Mouse (Mus musculus) bone marrow, adult 2 months (tissue): Measurements from ENCODE around the gene Zfp384. TPM values are rescaled to one million over a fixed set of nuclear protein-coding genes. Genes with fewer than 3 reads are reported as not detected.
"Not testable (repeated sequence)": the region's sequence is repeated elsewhere in the genome, so short reads cannot be mapped to it uniquely, and the experiment has no call there.

Source experiments
- H3K27ac ChIP-seq: fragments of 200-500 bp; 2 replicates; pipeline ENCODE4 v1.5.1; 2012; ENCODE audit warnings: low read depth, mild to moderate bottlenecking, control low read depth, inconsistent platforms, low read length; ENCODE audit not compliant: control insufficient read depth, poor library complexity, insufficient read depth
- H3K4me1 ChIP-seq: fragments of 200-500 bp; 2 replicates; pipeline ENCODE4 v1.6.1; 2011; ENCODE audit warnings: low read length; ENCODE audit not compliant: control insufficient read depth, insufficient read depth
- H3K4me3 ChIP-seq: fragments of 200-500 bp; replicated peaks from 2 replicates; pipeline ENCODE3; 2011; ENCODE audit warnings: mild to moderate bottlenecking, low read depth, low read length, control low read depth; ENCODE audit not compliant: control insufficient read depth
- CTCF ChIP-seq: fragments of 200-500 bp; IDR thresholded peaks from 2 replicates; pipeline ENCODE4 v1.5.1; 2011; ENCODE audit warnings: low read length, control low read depth; ENCODE audit not compliant: control insufficient read depth, insufficient read depth
- POLR2A ChIP-seq: fragments of 200-500 bp; IDR thresholded peaks from 2 replicates; pipeline ENCODE4 v1.6.1; 2011; ENCODE audit warnings: low read depth, mild to moderate bottlenecking, control low read depth, low read length, borderline replicate concordance; ENCODE audit not compliant: control insufficient read depth
- WGBS: fragments of 180-500 bp; shearing (Covaris S2); methylation state at CpG from one replicate; pipeline ENCODE4 v1.1.7; 2018; 5-methylcytosine and 5-hydroxymethylcytosine counted together
- polyA plus RNA-seq: library from polyadenylated mRNA; stranded (reverse); fragments of >200 nt; gene quantifications from 2 replicates; pipeline ENCODE4 v1.2.4, GENCODE M21; 2011; ENCODE audit warnings: low replicate concordance; ENCODE audit not compliant: missing spikeins, insufficient read depth, insufficient read length

The Zfp384 gene
- polyA plus RNA-seq, 1 experiment = 46.0 TPM

GRCm38 (mm10) chr6:124999546-124999945 lies 9.4 kb upstream of the Zfp384 start:
- H3K27ac ChIP-seq = no peak overlapping the region
- no peak for TF ChIP-seq CTCF
- TF ChIP-seq POLR2A = no peak
- WGBS = 43% methylated on average over 10 of the region's 10 CpGs
- H3K4me1 ChIP-seq = no peaks in the 10 kb centered on the region; the same call in 1 of the 2 replicates
- no peak overlapping the region for H3K4me3 ChIP-seq

DNA sequence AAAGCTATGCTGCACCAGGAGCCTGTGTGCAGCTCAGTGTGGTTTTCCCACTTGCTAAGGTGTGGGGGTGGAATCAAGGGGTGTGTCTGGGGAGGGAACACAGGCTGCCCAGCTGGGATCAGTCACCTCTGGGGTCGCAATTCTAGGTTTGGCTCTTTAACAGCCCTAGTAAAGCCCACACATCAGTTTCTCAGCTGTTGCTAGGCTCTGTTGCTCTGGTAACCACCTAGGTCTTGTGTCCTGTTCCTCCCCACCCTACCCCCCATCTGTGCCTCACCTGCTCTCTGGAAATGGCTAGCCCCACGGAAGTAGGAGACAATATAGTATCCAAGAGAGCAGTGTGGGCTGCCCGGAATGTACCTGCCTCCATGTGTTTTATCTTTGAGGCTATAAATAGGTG lies 5.2 kb upstream of the Zfp384 start:
- Histone ChIP-seq H3K4me1 (no peaks in the 10 kb centered on the region), H3K4me3 (no peak overlapping the region), H3K27ac (no peak overlapping the region)
- TF ChIP-seq POLR2A (no peak), CTCF (no peak)
- WGBS = 54% methylated on average over 3 of the region's 3 CpGs

DNA sequence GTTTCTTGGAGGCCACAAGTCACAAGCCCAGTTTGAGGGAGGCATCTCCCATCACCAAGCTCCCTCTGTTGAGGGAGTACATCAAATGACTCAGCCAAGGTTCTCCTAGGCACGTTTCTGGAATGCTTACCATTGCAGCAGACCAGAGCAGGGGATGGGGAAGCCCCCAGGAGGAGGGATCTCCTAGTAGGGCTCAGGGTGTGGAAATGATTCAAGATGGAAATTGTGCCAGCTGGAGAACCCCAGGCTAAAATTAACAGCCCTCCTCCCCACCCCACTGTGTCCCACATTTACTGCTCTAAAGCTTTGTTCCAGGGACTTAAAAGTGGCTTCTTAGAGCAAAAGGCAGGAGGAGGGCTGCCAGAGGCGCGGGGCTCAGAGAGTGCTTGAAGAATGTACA lies 3.9 kb upstream of the Zfp384 start:
- Histone ChIP-seq H3K27ac (no peak overlapping the region), H3K4me3 (no peak overlapping the region), H3K4me1 (no peaks in the 10 kb centered on the region)
- no peak for TF ChIP-seq POLR2A
- no peak for TF ChIP-seq CTCF
- 65% methylated on average over 3 of the region's 3 CpGs for WGBS

DNA sequence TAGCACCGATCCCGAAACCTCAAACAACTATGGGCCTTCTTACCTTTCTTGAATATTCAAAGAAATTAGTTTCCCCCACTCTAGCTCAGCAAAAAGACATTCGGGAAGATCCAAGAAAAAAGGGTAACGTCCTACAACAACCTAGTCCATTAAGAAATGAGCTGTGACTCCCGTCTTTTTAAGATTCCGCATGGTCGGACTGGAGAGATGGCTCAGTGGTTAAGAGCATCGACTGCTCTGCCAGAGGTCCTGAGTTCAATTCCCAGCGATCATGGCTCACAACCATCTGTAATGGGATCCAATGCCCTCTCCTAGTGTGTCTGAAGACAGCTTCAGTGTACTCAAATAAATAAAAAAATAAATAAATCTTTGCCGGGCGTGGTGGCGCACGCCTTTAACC lies 885 bp upstream of the Zfp384 start:
- 47% methylated on average over 13 of the region's 13 CpGs for WGBS

GRCm38 (mm10) chr6:125008586-125009128 lies 288 bp upstream of the Zfp384 start:
- under 1% methylated on average over 33 of the region's 34 CpGs for WGBS
- TF ChIP-seq POLR2A = peak; percentile 66; the same call in 1 of the 2 replicates
- no peak for TF ChIP-seq CTCF
- Histone ChIP-seq H3K4me1 (no peaks in the 10 kb centered on the region), H3K4me3 (peak overlapping the region; percentile 81), H3K27ac (peak overlapping the region; percentile 28; the same call in 1 of the 2 replicates)

More for the DNA sequence above, 885 bp upstream of the Zfp384 start:
- H3K4me1 ChIP-seq = no peaks in the 10 kb centered on the region
- no peak overlapping the region for H3K27ac ChIP-seq
- no peak overlapping the region for H3K4me3 ChIP-seq
- TF ChIP-seq CTCF = no peak
- no peak for TF ChIP-seq POLR2A

GRCm38 (mm10) chr6:125009181-125010073 lies 482 bp downstream of the Zfp384 start:
- 1% methylated on average over 65 of the region's 78 CpGs for WGBS
- Histone ChIP-seq H3K27ac (peak overlapping the region; percentile 97), H3K4me3 (peak overlapping the region; percentile 81), H3K4me1 (no peaks in the 10 kb centered on the region)
- no peak for TF ChIP-seq CTCF

- H3K27ac ChIP-seq = no peak overlapping the region
- TF ChIP-seq POLR2A = no peak
- no peak for TF ChIP-seq CTCF
- H3K4me1 ChIP-seq = peaks cover 2% of the 10 kb centered on the region; the same call in 1 of the 2 replicates
- 81% methylated on average over 3 of the region's 3 CpGs for WGBS
- no peak overlapping the region for H3K4me3 ChIP-seq
Measured at GRCm38 (mm10) chr6:125017682-125018081, 8.7 kb downstream of the Zfp384 start.

DNA sequence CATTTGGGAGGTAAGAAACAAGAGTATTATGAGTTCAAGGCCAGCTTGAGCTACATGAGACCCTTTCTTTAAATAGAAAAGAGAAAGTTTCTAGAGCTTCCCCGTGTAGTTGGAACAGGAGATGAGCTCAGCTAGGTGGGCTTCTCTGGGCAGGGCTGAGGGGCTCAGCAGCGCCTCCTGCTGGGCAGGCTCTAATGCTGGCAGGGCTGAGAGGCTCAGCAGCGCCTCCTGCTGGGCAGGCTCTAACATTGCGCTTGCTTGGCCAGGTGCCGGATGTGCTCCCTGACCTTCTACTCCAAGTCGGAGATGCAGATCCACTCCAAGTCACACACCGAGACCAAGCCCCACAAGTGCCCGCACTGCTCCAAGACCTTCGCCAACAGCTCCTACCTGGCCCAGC lies 21.6 kb downstream of the Zfp384 start:
- WGBS = 52% methylated on average over 8 of the region's 9 CpGs

More for the DNA sequence above, 21.6 kb downstream of the Zfp384 start:
- H3K4me1 ChIP-seq, H3K4me3 ChIP-seq, H3K27ac ChIP-seq: not testable (repeated sequence)
- peak; percentile 97 for TF ChIP-seq CTCF
